10 mouse cellular contexts compared by ENCODE assay signal in the genomic region with DNA sequence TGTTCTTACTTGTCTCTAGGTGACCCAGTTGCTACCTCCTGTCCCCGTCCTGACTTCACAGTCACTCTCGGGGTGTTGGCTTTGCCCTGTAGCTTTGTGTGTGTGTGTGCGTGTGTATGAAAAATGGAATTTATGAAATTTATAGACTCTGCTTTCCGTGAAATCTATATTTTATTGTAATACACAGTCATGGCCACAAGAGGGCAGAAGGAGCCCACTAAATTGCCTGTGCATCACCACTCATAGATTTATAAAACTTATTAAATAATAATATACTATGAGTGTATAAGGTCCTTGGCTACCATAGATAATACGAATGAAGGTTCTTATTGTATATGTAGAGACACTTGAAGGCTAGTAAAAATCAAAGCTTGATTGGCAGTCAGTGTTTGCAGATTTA.
DNase-seq lines count a peak whose midpoint lies in the region; ATAC-seq and TF ChIP-seq lines count a peak whose summit lies in the region.
"Had no signal": no experiment of that assay in that cellular context is flagged by ENCODE, and none has a peak within 500 bp of the region (broad histone marks: within the 10 kb centered on the region; RNA-seq: fewer than 3 reads in every experiment).

No protein-coding gene starts in this region.

- H3K4me1 ChIP-seq in heart, adult 2 months (ENCODE audit: control insufficient read depth, insufficient read depth, low read length): no peaks in the 10 kb centered on the region
- H3K4me1 ChIP-seq in liver, postnatal 0 days (ENCODE audit: insufficient read depth): no peaks in the 10 kb centered on the region
- H3K4me1 ChIP-seq in liver, embryonic 11.5 days (replicated peaks; ENCODE audit: control insufficient read depth, insufficient read depth, low read length): no peaks in the 10 kb centered on the region; the same call in 1 of the 2 replicates
- no peaks in the 10 kb centered on the region for H3K4me1 ChIP-seq in MEL (ENCODE audit: control insufficient read depth in 1 of 2, insufficient read depth in 2 of 2, low read length in 2 of 2)
- H3K4me1 ChIP-seq in small intestine, adult 2 months (ENCODE audit: control insufficient read depth, insufficient read depth, insufficient read length, low read length): peaks cover 6% of the 10 kb centered on the region
- H3K4me1 ChIP-seq: midbrain, embryonic 12.5 days; neural tube, embryonic 12.5 days had no signal

- no peak overlapping the region for H3K4me3 ChIP-seq in heart, adult 2 months
- H3K4me3 ChIP-seq in liver, postnatal 0 days (ENCODE audit: low read depth, low read length): no peak overlapping the region
- no peak overlapping the region for H3K4me3 ChIP-seq in liver, embryonic 11.5 days (ENCODE audit: low read depth, low read length)
- no peak overlapping the region for H3K4me3 ChIP-seq in MEL (ENCODE audit: control insufficient read depth in 1 of 2, insufficient read depth in 1 of 2, low read depth in 2 of 2, low read length in 2 of 2)
- no peak overlapping the region for H3K4me3 ChIP-seq in small intestine, adult 2 months (ENCODE audit: low read depth, low read length)
- H3K4me3 ChIP-seq: limb, embryonic 10.5 days; midbrain, embryonic 12.5 days; neural tube, embryonic 12.5 days had no signal

- no peak overlapping the region for H3K4me2 ChIP-seq in liver, postnatal 0 days (ENCODE audit: low read depth, low read length)
- no peak overlapping the region for H3K4me2 ChIP-seq in liver, embryonic 11.5 days
- H3K4me2 ChIP-seq: midbrain, embryonic 12.5 days; neural tube, embryonic 12.5 days had no signal

- no peak overlapping the region for H3K27ac ChIP-seq in heart, adult 2 months
- H3K27ac ChIP-seq in liver, postnatal 0 days (ENCODE audit: low read depth): no peak overlapping the region
- no peak overlapping the region for H3K27ac ChIP-seq in liver, embryonic 11.5 days (ENCODE audit: low read depth, low read length)
- H3K27ac ChIP-seq in MEL (ENCODE audit: control insufficient read depth, low read depth, low read length): no peak overlapping the region
- H3K27ac ChIP-seq in small intestine, adult 2 months (ENCODE audit: insufficient read depth, low read depth, low read length): no peak overlapping the region
- H3K27ac ChIP-seq: limb, embryonic 10.5 days; midbrain, embryonic 12.5 days; neural tube, embryonic 12.5 days had no signal

- TF ChIP-seq POLR2A in heart, adult 2 months (IDR thresholded peaks at IDR 0.05; ENCODE audit: insufficient read depth, low read depth, low read length): no peak
- TF ChIP-seq POLR2A in MEL (IDR thresholded peaks at IDR 0.05; ENCODE audit: control insufficient read depth in 1 of 2, insufficient read depth in 1 of 2, low read depth in 1 of 2, low read length in 2 of 2, poor library complexity in 1 of 2): no peak
- TF ChIP-seq POLR2A in small intestine, adult 2 months (IDR thresholded peaks at IDR 0.05; ENCODE audit: low read depth, low read length): no peak

- no peaks in the 10 kb centered on the region for H3K79me2 ChIP-seq in heart, adult 2 months (replicated peaks; ENCODE audit: control insufficient read depth, insufficient read depth, low read length)
- H3K79me2 ChIP-seq in MEL (ENCODE audit: control insufficient read depth, insufficient read depth, low read length, poor library complexity): no peaks in the 10 kb centered on the region

- TF ChIP-seq RAD21 in MEL (IDR thresholded peaks at IDR 0.05; ENCODE audit: low read depth, low read length): peak; percentile 66

- intact Hi-C loops in heart, adult 2 months (cut with DNase I): no loop called here

- no peak for TF ChIP-seq EP300 in heart, adult 2 months (IDR thresholded peaks at IDR 0.05; ENCODE audit: insufficient read depth, low read depth, low read length)
- no peak for TF ChIP-seq EP300 in liver, postnatal 0 days (IDR thresholded peaks at IDR 0.05; ENCODE audit: low read depth)
- TF ChIP-seq EP300 in MEL (IDR thresholded peaks at IDR 0.05; ENCODE audit: low read depth in 1 of 2, low read length in 2 of 2): no peak

- H3K9me3 ChIP-seq in liver, postnatal 0 days (ENCODE audit: low read length): no peaks in the 10 kb centered on the region
- H3K9me3 ChIP-seq in liver, embryonic 11.5 days (ENCODE audit: control insufficient read depth, low read length): no peaks in the 10 kb centered on the region
- H3K9me3 ChIP-seq in MEL (replicated peaks; ENCODE audit: insufficient read depth, low read length): no peaks in the 10 kb centered on the region
- H3K9me3 ChIP-seq: limb, embryonic 10.5 days; midbrain, embryonic 12.5 days; neural tube, embryonic 12.5 days had no signal

- WGBS in heart, adult 2 months: 84% methylated on average over 5 of the region's 5 CpGs
- WGBS in liver, postnatal 0 days (ENCODE audit: insufficient replicate concordance): 87% methylated on average over 5 of the region's 5 CpGs
- 86% methylated on average over 5 of the region's 5 CpGs for WGBS in liver, embryonic 11.5 days
- WGBS in small intestine, adult 2 months: 86% methylated on average over 5 of the region's 5 CpGs

- no peaks in the 10 kb centered on the region for H3K27me3 ChIP-seq in heart, adult 2 months (ENCODE audit: control insufficient read depth, insufficient read depth, low read length)
- H3K27me3 ChIP-seq in liver, postnatal 0 days (ENCODE audit: insufficient read depth, low read length): no peaks in the 10 kb centered on the region
- no peaks in the 10 kb centered on the region; the same call in 1 of the 2 replicates for H3K27me3 ChIP-seq in liver, embryonic 11.5 days (replicated peaks; ENCODE audit: control insufficient read depth, insufficient read depth, low read length)
- H3K27me3 ChIP-seq in MEL (ENCODE audit: control insufficient read depth in 1 of 2, insufficient read depth in 2 of 2, low read length in 2 of 2): no peaks in the 10 kb centered on the region
- H3K27me3 ChIP-seq in small intestine, adult 2 months (ENCODE audit: control insufficient read depth, insufficient read depth, low read length): no peaks in the 10 kb centered on the region
- H3K27me3 ChIP-seq: midbrain, embryonic 12.5 days; neural tube, embryonic 12.5 days had no signal

- H3K9ac ChIP-seq in heart, adult 2 months (ENCODE audit: low read depth, low read length): no peak overlapping the region
- H3K9ac ChIP-seq in liver, postnatal 0 days (replicated peaks): no peak overlapping the region
- H3K9ac ChIP-seq in liver, embryonic 11.5 days (ENCODE audit: low read depth, low read length): no peak overlapping the region
- H3K9ac ChIP-seq in MEL (ENCODE audit: control insufficient read depth, low read depth, low read length, poor library complexity, severe bottlenecking): no peak overlapping the region
- H3K9ac ChIP-seq: midbrain, embryonic 12.5 days; neural tube, embryonic 12.5 days had no signal

- ATAC-seq in liver, postnatal 0 days: no peak
- ATAC-seq in liver, embryonic 11.5 days (replicated peaks; ENCODE audit: low FRiP score): no peak

- no peaks in the 10 kb centered on the region for H3K36me3 ChIP-seq in heart, adult 2 months (ENCODE audit: control insufficient read depth, insufficient read depth, low read length)
- H3K36me3 ChIP-seq in liver, postnatal 0 days (replicated peaks; ENCODE audit: insufficient read depth, low read length): no peaks in the 10 kb centered on the region
- H3K36me3 ChIP-seq in liver, embryonic 11.5 days (ENCODE audit: control insufficient read depth, insufficient read depth, low read length): no peaks in the 10 kb centered on the region
- no peaks in the 10 kb centered on the region for H3K36me3 ChIP-seq in MEL (ENCODE audit: control insufficient read depth in 1 of 2, insufficient read depth in 2 of 2, low read length in 2 of 2)
- H3K36me3 ChIP-seq in small intestine, adult 2 months (ENCODE audit: control insufficient read depth, insufficient read depth, low read length): no peaks in the 10 kb centered on the region
- H3K36me3 ChIP-seq: limb, embryonic 10.5 days; midbrain, embryonic 12.5 days; neural tube, embryonic 12.5 days had no signal

- DNase-seq in heart, adult 2 months: no peak
- DNase-seq in heart, postnatal 4 days: no peak
- no peak for DNase-seq in liver, postnatal 0 days
- no peak for DNase-seq in liver, embryonic 11.5 days (ENCODE audit: low spot score)
- peak; percentile 32 for DNase-seq in MEL (ENCODE audit: low read depth, low spot score)
- no peak for DNase-seq in frontal cortex, adult 2 months (ENCODE audit: extremely low spot score in 1 of 2, low spot score in 1 of 2)

- TF ChIP-seq CTCF in heart, adult 2 months (IDR thresholded peaks at IDR 0.05): peak; percentile 75
- TF ChIP-seq CTCF in liver, postnatal 0 days (IDR thresholded peaks at IDR 0.05; ENCODE audit: low read depth): peak; percentile 46
- TF ChIP-seq CTCF in MEL (IDR thresholded peaks at IDR 0.05 in 2 of 3, conservative IDR thresholded peaks at IDR 0.05 in 1 of 3; ENCODE audit: control insufficient read depth in 1 of 3, insufficient read depth in 1 of 3, low read depth in 2 of 3, low read length in 3 of 3, poor library complexity in 1 of 3, severe bottlenecking in 1 of 3): peak; percentile 33 to 63 (median 50); a peak in 5 of 6 replicates
- peak; percentile 25; the same call in 1 of the 2 replicates for TF ChIP-seq CTCF in small intestine, adult 2 months (IDR thresholded peaks at IDR 0.05; ENCODE audit: extremely low read depth, insufficient read length, insufficient replicate concordance, low read depth, low read length)

TF ChIP-seq in MEL, 35 proteins besides CTCF, POLR2A, EP300 and RAD21:
- TF ChIP-seq MAX (IDR thresholded peaks at IDR 0.05; ENCODE audit: low read length) (no peak), MAFK (IDR thresholded peaks at IDR 0.05; ENCODE audit: borderline replicate concordance, low read depth, low read length) (no peak), GABPA (IDR thresholded peaks at IDR 0.05; ENCODE audit: low read depth, low read length) (no peak), ZC3H11A (IDR thresholded peaks at IDR 0.05; ENCODE audit: low read depth, low read length) (peak; percentile 22; the same call in 1 of the 2 replicates), NELFE (IDR thresholded peaks at IDR 0.05; ENCODE audit: low read depth, low read length) (no peak), MYC (IDR thresholded peaks at IDR 0.05; ENCODE audit: low read depth, low read length) (no peak), SMC3 (IDR thresholded peaks at IDR 0.05; ENCODE audit: low read depth, low read length) (peak; percentile 44), MYB (IDR thresholded peaks at IDR 0.05; ENCODE audit: low read depth, low read length) (no peak)

Comparison
In these comparisons a context has a peak if more than half of its experiments do, and no peak if none do; other contexts are left out.
1. CTCF ChIP-seq: peak in every context shown above with its lines; median percentile 75 in heart, adult 2 months; 50 in MEL; 46 in liver, postnatal 0 days; 25 in small intestine, adult 2 months.